Mouse (Mus musculus): Measurements from ENCODE around the gene Btbd11.

DNA sequence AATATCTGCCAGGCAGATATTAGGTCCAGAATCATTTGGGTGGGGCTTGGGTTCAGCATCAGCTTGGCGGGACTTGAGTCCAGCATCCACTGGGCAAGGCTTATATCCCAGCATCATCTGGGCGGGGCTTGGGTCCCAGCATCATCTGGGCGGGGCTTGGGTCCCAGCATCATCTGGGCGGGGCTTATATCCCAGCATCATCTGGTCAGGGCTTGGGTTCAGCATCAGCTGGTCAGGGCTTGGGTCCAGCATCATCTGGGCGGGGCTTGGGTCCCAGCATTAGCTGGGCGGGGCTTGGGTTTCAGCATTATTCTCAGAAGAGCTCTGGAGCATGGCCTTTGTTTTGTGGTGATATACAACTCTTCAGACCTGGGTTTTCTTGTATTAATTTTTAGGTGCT is 6.4 kb downstream of the Btbd11 start:
- TF ChIP-seq CTCF (IDR thresholded peaks at IDR 0.05; ENCODE audit: borderline replicate concordance, insufficient read depth, low read depth, low read length) = no peak
- no peak for TF ChIP-seq POLR2A (IDR thresholded peaks at IDR 0.05; ENCODE audit: borderline replicate concordance, insufficient read depth, low read length)

Measured in cerebellum, adult 2 months (tissue).